Mouse (Mus musculus): ENCODE results near the gene Mov10.

Mov10 gene

GRCm38 (mm10) chr3:104780561-104781420 is 37.6 kb downstream of the Mov10 start, which contains the start of gene Ppm1j:
TSS of gene Ppm1j (plus strand) at chr3:104781056.
- DNase-seq, result peak; percentile 76

GRCm38 (mm10) chr3:104779949-104780348 is 38.4 kb downstream of the Mov10 start:
- DNase-seq, result peak; percentile 66

- DNase-seq, result no peak
Observed at GRCm38 (mm10) chr3:104777342-104777741, 41.0 kb downstream of the Mov10 start.

GRCm38 (mm10) chr3:104773301-104773700 is 45.1 kb downstream of the Mov10 start:
- no peak for DNase-seq

GRCm38 (mm10) chr3:104771460-104771859 is 46.9 kb downstream of the Mov10 start:
- DNase-seq, result no peak

- no peak for DNase-seq
Observed at GRCm38 (mm10) chr3:104770918-104771317, 47.4 kb downstream of the Mov10 start.

- DNase-seq, result peak; percentile 48
Observed at GRCm38 (mm10) chr3:104770035-104770434, 48.3 kb downstream of the Mov10 start.

GRCm38 (mm10) chr3:104769135-104769534 is 49.2 kb downstream of the Mov10 start:
- DNase-seq, result no peak

GRCm38 (mm10) chr3:104767716-104768115 is 50.6 kb downstream of the Mov10 start:
- no peak for DNase-seq

GRCm38 (mm10) chr3:104767141-104767540 is 51.2 kb downstream of the Mov10 start:
- DNase-seq, result no peak

- peak; percentile 56 for DNase-seq
Observed at GRCm38 (mm10) chr3:104765021-104765420, 53.3 kb downstream of the Mov10 start.

- DNase-seq, result peak; percentile 81
Observed at GRCm38 (mm10) chr3:104762103-104762863, 56.1 kb downstream of the Mov10 start.

- no peak for DNase-seq
Observed at GRCm38 (mm10) chr3:104758869-104759268, 59.5 kb downstream of the Mov10 start.

GRCm38 (mm10) chr3:104758406-104758805 is 60.0 kb downstream of the Mov10 start:
- peak; percentile 80 for DNase-seq

GRCm38 (mm10) chr3:104752845-104753244 is 65.5 kb downstream of the Mov10 start:
- DNase-seq, result peak; percentile 55
